Mouse (Mus musculus): ENCODE results near the gene Cenpm.

Cenpm gene

DNA sequence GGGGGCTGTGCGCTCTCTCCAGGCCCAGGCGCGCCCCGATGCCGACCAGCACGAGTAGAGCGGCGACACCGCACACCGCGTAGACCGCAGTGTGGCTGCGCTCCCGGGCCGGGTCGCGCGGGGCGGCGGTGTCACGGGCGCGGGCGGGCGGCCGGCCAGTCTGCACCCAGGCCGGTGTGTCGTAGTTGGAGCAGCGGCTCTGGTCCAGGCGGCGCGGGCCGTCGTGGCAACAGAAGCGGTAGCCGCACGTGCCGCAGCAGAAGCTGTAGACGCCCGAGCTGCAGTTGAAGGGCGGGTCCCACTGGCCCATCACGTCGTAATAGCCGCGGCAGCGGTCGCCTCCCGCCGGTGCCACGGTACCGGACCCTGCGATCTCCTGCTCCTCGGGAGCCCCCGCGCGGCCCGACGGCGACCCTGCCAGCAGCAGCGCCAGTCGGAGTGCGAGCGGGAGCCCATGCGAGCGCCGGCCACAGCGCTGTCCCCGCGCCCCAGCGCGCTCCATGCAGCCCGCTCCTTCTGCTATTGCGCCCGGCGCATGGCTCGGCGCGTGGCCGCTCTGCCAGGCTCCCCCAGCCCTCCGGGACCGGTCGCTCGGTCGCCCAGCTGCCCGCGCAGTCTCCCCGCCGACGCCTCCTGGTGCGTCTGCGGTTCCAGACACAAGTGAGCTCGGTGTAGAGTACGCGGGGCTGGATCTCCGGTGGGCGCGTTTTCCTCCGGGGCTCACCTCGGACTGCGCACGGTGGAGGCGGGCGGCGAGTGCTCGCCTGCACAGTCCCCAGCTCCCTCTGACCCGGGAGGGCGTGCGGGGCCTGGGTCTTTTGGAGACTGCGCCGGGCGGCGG is 32.4 kb downstream of the Cenpm start:
- POLR2A ChIA-PET, result interaction anchor here (0.6 to 5.2 kb wide), 29 partner anchors 9 to 829 kb away, joined by 3 to 33 read pairs (median 4); partner anchors contain the start of genes Cenpm (in 1 of the 4), Srebf2 (in 1 of the 4) and Tnfrsf13c (in 1 of the 4)
- CTCF ChIA-PET, result interaction anchor here in 3 of 4 experiments (0.6 to 2.4 kb wide), 10 partner anchors 9 to 146 kb away, joined by 3 to 8 read pairs (median 4); partner anchors contain the start of gene Srebf2 (in 1 of the 3)

DNA sequence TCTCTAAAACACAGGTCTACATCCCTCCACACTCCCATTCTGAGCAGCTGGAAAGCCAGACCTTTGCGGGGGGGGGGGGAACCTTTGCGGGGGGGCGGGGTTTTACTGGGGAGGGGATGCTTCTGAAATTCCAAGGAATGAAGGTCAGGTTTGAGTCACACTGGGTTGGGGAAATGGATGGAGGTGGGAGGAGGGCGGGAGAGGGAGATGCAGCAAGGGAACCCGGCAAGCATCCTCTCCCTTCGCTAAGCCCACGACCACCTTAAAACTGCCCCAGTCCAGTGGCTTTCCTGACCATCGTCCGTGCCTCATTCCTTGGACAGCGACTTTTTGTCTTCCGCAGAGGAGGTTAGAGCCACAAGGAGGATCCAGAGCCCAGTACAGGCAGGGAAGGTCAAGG is 33.3 kb downstream of the Cenpm start:
- POLR2A ChIA-PET, result interaction anchor here (0.7 to 5.2 kb wide), 19 partner anchors 8 to 65 kb away, joined by 3 to 33 read pairs (median 4); partner anchors contain the start of genes Srebf2 (in 2 of the 4) and Tnfrsf13c (in 1 of the 4)
- CTCF ChIA-PET, result interaction anchor here in 2 of 4 experiments (1.3 to 2.4 kb wide), 4 partner anchors 19 to 145 kb away, joined by 3 to 8 read pairs (median 4); partner anchors contain the start of gene Srebf2 (in 1 of the 2)

DNA sequence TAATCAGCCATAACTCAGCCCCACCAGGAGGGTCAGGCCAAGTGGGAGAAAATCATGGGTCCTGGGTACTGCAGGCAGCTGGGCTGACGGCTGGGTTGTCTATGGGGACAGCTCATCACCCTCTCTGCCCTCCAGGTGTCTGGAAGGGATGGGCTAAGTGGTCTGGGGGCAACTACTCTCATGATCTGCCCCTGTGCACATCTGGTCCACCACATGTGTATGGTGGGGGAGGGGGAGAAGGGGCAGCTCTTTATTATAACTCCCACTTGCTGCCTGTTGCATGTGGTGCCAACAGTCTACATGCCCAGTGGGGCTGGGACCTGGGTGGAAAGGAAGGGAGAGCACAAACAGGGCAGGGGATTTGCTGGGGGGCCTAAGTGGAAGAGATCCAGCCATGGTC is 33.7 kb downstream of the Cenpm start:
- ChIA-PET CTCF (interaction anchor here in 2 of 4 experiments (0.6 to 2.4 kb wide), 5 partner anchors 8 to 145 kb away, joined by 3 to 8 read pairs (median 4); partner anchors contain the start of gene Srebf2 (in 1 of the 2)), POLR2A (interaction anchor here in 3 of 4 experiments (0.6 to 5.2 kb wide), 15 partner anchors 9 to 263 kb away, joined by 3 to 33 read pairs (median 4); partner anchors contain the start of genes Srebf2 (in 2 of the 3) and Tnfrsf13c (in 1 of the 3))

DNA sequence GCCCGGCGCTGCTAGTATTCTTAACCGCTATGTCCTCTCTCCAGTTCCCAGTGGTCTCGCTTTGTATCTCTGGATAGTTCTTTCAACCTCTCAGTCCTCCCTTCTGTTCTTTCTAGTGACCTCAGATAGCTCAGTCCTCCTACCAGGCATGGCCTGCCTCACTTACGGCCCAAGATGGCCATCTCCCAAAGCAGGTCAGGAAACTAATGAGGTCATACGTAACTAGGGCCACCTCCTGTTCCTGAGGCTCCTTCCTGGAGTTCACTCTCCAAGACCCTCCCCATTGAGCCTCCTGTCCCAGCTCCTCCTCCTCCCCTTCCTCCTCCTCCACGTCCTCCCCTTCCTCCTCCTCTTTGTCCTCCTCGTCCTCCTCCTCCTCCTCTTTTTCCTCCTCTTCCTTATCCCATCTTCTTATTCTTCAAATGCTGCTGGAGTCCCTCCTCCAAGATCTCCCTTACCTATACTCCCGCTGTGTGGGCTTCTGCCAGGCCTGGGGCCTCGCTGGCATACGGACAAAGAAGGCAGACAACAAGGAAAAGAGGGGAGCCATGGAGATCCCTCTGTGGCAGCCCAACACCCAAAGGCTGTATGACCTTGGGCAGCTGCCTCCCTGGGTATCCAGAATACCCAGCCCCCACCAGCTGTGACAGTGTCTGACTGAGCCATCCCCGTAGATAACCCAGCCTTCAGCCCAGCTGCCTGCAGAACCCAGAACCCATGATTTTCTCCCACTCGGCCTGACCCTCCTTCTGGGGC is 35.1 kb downstream of the Cenpm start:
- POLR2A ChIA-PET, result interaction anchor here in 2 of 4 experiments (0.8 to 5.2 kb wide), 13 partner anchors 9 to 82 kb away, joined by 3 to 43 read pairs (median 5); partner anchors contain the start of genes Srebf2 (in 2 of the 2), Ccdc134 (in 1 of the 2) and Tnfrsf13c (in 1 of the 2)
- CTCF ChIA-PET, result interaction anchor here in 2 of 4 experiments (1.2 to 1.4 kb wide), 2 partner anchors 9 to 27 kb away, joined by 3 to 4 read pairs; no protein-coding TSS in a partner anchor

DNA sequence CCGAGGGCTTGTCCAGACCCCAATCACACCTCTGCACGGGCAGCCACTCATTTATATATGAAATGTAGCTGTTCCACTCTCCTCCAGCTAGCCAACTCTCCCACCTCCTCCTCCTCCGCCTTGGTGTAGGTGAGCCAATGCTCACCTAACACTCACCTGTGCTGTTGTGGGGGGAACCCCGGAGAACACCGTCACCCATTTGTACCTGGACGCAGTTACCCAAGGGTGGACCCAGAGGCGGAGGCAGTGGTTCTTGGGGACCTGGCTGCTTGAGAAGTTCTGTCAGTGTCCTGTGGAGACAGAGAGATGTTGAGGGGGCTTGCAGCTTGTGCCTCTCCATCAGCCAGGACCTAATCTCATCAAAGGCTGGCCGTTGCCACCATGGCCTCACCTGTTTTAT is 36.2 kb downstream of the Cenpm start:
- POLR2A ChIA-PET, result interaction anchor here in 2 of 4 experiments (0.6 to 4.8 kb wide), 18 partner anchors 9 to 345 kb away, joined by 3 to 43 read pairs (median 4); partner anchors contain the start of gene Srebf2 (in 2 of the 2)
- CTCF ChIA-PET, result interaction anchor here in 1 of 4 experiments (1.0 to 2.4 kb wide), 4 partner anchors 9 to 43 kb away, joined by 4 to 8 read pairs (median 5); no protein-coding TSS in a partner anchor

DNA sequence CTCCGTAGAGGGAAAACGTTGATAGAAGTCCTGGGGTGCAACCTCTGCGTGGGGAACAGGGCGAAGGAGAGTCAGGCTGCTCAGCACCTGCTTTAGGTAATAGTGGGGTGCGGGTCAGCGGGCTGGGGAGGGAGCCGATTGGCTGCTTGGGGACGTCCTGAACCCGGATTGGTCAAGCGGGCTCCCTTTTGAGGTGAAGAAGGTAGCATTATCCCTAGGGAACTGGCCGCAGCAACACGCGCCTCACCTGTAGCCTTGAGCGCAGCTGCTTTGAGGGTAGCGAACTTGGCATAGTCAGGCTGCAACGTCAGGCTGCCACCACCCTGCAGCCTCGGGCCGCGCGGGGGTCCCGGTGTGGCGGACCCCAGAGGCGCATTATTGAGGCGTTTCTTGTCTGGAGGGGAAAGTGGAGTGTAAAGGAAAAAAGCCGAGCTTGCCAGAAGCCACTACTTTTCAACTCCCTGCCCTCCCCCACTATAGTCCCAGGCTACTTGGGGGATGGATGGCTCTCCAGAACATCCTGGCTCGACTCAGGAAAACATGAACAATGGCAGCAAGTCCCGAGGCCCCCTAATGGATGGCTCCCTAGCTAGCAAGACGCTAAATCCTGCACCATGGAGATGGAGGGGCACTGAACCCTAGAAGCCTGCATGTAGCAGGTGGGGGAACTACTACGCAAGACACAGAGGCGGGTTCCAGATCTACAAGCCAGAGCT is 36.9 kb downstream of the Cenpm start:
- POLR2A ChIA-PET, result interaction anchor here in 3 of 4 experiments (0.6 to 4.8 kb wide), 22 partner anchors 8 to 344 kb away, joined by 3 to 43 read pairs (median 4); partner anchors contain the start of genes Srebf2 (in 2 of the 3) and Tnfrsf13c (in 1 of the 3)
- CTCF ChIA-PET, result interaction anchor here in 3 of 4 experiments (0.6 to 2.4 kb wide), 7 partner anchors 10 to 864 kb away, joined by 3 to 8 read pairs (median 4); no protein-coding TSS in a partner anchor

DNA sequence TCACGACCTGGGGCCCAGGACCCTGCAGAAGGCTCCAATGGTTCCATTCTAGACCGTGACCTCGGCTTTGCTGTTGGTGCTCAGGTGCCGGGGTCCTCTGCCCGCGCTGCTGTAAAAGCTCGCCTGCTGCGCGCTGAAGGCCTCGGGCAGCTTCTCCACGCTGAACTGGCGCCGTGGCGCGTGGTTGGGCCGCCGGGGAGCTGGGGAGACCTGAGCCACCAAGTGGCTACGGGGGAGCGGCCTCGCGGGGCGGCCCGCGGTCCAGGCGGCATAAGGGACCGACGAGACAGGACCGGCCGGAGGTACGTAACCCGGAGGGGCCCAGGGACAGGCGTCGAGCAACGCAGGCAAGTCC is 37.5 kb downstream of the Cenpm start:
- CTCF ChIA-PET, result interaction anchor here in 3 of 4 experiments (0.6 to 2.4 kb wide), 5 partner anchors 10 to 864 kb away, joined by 3 to 8 read pairs (median 3); no protein-coding TSS in a partner anchor
- POLR2A ChIA-PET, result interaction anchor here in 3 of 4 experiments (0.6 to 4.8 kb wide), 11 partner anchors 8 to 343 kb away, joined by 3 to 43 read pairs (median 5); partner anchors contain the start of genes Srebf2 (in 1 of the 3) and Tnfrsf13c (in 1 of the 3)

DNA sequence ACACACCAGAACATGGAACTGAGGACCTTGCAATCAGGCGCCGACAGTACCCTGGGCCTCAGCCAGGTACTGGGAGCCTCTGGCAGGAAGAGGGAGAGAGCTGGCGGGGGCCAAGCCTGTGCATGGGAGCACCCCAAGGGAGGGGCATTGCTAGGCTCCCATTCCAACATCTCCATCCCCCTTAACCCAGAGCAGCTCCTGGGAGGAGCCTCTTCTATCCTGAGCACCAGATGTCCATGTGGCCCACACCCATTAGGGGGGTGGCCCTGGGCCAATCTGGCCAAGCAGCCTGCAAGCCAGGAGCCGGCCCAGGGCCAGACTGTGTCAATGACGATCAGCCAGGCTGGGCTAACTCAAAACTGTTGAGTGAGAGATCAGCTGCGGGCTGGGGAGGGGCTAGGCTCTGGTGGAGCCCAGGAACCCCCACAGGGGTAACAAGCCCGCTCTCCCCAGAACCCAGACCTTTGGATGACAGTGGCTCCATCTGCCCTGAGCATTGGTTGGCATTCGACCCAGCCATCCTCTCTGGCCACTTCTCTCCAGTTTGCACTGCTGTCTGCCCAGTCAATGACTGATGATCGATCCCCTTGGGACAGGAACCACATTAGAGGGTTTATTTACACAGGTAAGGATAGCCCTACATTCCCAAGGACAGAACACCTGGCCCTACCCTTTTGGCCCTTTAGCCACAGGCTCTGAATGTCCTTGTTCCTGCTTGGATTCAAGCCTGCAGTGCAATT is 38.0 kb downstream of the Cenpm start:
- POLR2A ChIA-PET, result interaction anchor here (0.6 to 4.8 kb wide), 16 partner anchors 9 to 60 kb away, joined by 3 to 43 read pairs (median 4); partner anchors contain the start of genes Srebf2 (in 2 of the 4) and Tnfrsf13c (in 1 of the 4)
- CTCF ChIA-PET, result interaction anchor here in 1 of 4 experiments (2.4 kb wide), 1 partner anchor 11 kb away, joined by 8 read pairs; no protein-coding TSS in a partner anchor

DNA sequence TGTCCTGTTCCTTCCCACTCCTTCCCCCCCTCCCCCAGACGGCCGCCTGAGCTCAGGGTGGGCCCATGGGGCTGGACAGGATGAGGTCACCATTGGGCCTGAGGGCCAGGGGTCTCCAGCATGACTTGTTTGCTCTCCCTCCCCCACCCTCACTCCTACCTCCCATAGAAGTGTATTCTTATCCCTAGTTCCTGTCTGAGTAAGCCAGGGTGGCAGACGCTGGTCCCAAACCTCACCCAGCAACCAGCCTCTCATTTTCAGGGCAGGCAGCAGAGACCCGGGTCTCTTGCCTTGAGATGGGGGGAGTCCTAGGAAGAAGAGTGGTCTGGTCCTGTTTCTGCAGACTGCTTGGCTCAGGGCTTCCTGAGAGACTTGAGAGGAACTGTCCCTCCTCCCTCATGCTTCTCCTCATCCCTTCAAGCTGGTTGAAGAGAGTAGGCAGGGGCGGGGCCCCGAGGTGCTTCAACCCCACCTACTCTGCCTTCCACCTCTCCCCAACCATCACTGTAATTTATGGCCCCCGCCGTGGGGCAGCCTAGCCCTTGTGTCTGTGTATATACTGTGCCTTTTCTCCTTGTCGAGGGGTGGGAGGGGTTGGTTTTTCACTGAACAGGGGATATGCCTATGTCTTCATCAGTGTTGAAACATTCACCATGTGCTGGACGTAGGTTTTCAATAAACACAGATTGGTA is 39.7 kb downstream of the Cenpm start:
- ChIA-PET POLR2A (interaction anchor here in 2 of 4 experiments (0.6 to 8.9 kb wide), 18 partner anchors 8 to 58 kb away, joined by 3 to 62 read pairs (median 5); partner anchors contain the start of genes Srebf2 (in 2 of the 2), Tnfrsf13c (in 2 of the 2) and Shisa8 (in 1 of the 2)), CTCF (interaction anchor here in 1 of 4 experiments (0.6 to 1.8 kb wide), 2 partner anchors 14 to 32 kb away, joined by 3 to 4 read pairs; no protein-coding TSS in a partner anchor)

DNA sequence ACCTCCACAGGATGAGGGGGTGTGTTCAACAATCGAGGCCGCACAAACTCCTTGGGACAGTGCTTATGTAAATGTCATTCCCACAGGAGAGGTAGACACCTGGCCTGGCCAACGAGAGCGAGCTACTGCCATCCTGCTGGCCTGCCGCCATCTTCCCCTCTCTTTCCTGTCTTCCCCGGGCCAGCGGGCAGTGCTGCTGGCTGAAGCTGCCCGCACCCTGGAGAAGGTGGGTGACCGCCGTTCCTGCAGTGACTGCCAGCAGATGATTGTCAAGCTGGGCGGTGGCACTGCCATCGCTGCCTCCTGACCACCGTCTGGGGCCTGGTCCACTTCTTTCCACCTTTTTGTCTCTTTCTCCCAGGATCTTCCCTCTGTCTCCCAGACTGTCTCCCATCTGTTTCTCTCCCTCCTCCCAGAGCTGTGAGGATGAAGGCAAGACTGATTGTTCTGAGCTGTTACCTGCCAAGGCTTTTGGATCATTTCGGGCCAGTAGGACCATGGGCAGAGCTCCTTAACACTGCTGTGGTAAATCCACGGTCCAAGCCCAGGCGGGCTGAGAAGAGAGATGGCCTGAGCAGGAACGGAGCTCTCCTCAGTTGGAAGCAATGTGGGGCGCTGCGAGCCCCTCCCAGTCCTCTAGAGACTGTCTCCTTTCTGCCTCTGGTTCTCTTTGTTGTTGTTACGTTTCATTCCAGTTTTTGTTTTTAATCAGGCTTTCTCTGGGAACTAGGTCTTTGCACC is 40.8 kb downstream of the Cenpm start:
- ChIA-PET POLR2A (interaction anchor here in 3 of 4 experiments (0.6 to 8.9 kb wide), 16 partner anchors 9 to 1631 kb away, joined by 3 to 62 read pairs (median 5); partner anchors contain the start of genes Srebf2 (in 2 of the 3), Grap2 (in 1 of the 3), Shisa8 (in 1 of the 3) and Tnfrsf13c (in 1 of the 3)), CTCF (interaction anchor here in 3 of 4 experiments (0.6 to 1.8 kb wide), 4 partner anchors 15 to 196 kb away, joined by 3 to 4 read pairs (median 4); no protein-coding TSS in a partner anchor)

DNA sequence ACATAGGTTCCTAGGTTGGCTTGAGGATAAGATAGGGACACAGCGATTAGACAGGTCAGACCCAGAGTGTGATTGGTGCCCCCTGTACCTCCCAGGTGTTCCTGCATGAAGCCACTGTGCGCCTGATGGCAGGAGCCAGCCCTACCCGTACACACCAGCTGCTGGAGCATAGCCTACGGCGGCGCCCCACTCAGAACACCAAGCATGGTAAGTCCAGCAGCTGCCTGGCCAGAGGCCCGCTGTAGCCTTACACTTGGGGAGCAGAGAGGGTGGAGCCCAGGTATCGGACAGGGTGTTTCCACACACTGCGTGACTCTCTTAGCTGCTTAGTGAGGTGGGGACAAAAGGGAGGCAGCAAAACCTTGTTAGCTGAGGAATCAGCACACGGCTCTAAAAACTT is 41.5 kb downstream of the Cenpm start:
- CTCF ChIA-PET, result interaction anchor here in 3 of 4 experiments (0.8 to 1.8 kb wide), 4 partner anchors 15 to 39 kb away, joined by 3 to 4 read pairs (median 4); no protein-coding TSS in a partner anchor
- POLR2A ChIA-PET, result interaction anchor here in 3 of 4 experiments (0.6 to 8.9 kb wide), 14 partner anchors 10 to 1631 kb away, joined by 3 to 62 read pairs (median 6); partner anchors contain the start of genes Grap2 (in 1 of the 3), Rrp7a (in 1 of the 3), Shisa8 (in 1 of the 3) and Srebf2 (in 1 of the 3)

DNA sequence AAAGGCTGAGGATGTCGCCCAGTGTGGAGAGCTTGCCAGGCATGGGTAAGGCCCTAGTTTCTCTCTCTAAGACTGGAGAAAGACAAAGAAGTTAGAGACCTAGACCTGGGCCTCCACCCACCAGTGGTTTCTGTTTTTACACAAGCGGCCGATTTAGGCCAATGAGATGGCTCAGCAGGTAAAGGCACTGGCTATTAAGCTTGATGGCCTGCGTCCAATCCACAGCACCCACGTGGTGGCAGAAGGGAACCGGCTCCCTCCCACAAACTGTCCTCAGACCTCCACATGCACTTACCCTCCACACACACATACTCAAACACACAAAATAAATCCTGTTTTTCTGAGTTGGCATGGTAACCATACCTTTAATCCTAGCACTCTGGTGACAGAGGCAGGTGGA is 42.5 kb downstream of the Cenpm start:
- CTCF ChIA-PET, result interaction anchor here in 2 of 4 experiments (0.7 to 1.4 kb wide), 4 partner anchors 14 to 35 kb away, joined by 3 to 4 read pairs (median 4); no protein-coding TSS in a partner anchor
- POLR2A ChIA-PET, result interaction anchor here in 2 of 4 experiments (0.9 to 8.9 kb wide), 8 partner anchors 9 to 56 kb away, joined by 3 to 62 read pairs (median 9); partner anchors contain the start of genes Srebf2 (in 2 of the 2) and Shisa8 (in 1 of the 2)

DNA sequence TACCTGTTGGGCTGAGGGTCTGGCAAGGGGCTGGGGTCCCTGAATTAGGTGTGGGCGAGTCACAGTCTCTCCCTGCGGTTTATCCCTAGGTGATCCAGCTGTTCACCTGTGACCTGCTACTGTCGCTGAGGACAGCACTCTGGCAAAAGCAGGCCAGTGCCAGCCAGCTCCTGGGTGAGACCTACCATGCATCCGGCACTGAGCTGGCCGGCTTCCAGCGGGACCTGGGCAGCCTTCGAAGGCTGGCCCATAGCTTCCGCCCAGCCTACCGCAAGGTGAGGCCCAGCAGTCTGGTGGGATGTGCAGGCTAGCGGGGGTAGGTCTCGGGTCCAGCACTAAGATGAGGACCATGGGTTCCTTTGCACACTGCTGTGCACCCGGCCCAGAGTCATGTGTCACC is 45.0 kb downstream of the Cenpm start:
- CTCF ChIA-PET, result interaction anchor here in 3 of 4 experiments (0.6 to 1.5 kb wide), 5 partner anchors 11 to 1331 kb away, joined by 3 to 4 read pairs (median 3); no protein-coding TSS in a partner anchor
- POLR2A ChIA-PET, result interaction anchor here in 2 of 4 experiments (0.6 to 8.9 kb wide), 13 partner anchors 9 to 844 kb away, joined by 3 to 62 read pairs (median 5); partner anchors contain the start of genes Srebf2 (in 2 of the 2) and Tnfrsf13c (in 1 of the 2)

DNA sequence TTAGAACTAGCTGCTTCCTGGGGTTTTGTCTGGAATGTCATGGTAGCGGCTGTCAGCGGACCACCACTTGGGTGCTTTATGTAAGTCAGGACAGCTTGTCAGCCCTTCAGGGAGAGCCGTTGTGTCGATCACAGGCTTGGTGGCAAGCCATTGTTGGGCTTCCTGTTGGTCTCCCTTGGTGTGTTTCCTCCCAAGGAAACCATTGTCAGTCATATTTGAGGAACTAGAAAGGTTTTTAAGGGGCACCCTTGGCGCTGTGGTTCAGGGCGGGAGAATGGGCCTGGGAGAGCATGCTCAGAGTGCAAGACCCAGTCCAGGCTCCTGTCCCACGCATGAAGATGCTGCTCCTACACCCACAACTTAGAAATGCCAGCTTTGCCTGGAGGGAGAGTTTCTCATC is 46.2 kb downstream of the Cenpm start:
- CTCF ChIA-PET, result interaction anchor here (0.5 to 1.2 kb wide), 4 partner anchors 9 to 31 kb away, joined by 3 to 8 read pairs (median 6); no protein-coding TSS in a partner anchor
- POLR2A ChIA-PET, result interaction anchor here in 3 of 4 experiments (0.6 to 8.9 kb wide), 9 partner anchors 9 to 51 kb away, joined by 3 to 62 read pairs (median 6); partner anchors contain the start of gene Srebf2 (in 2 of the 3)

Measured in embryonic stem cell, embryonic (primary cell).